Mouse (Mus musculus): ENCODE data around the gene Gm40193. TPM values are rescaled to one million over a fixed set of nuclear protein-coding genes. Genes with fewer than 3 reads are reported as not detected.
"Not testable (repeated sequence)": the region's sequence is repeated elsewhere in the genome, so short reads cannot be mapped to it uniquely, and the experiment has no call there.

Gene Gm40193
- polyA plus RNA-seq, 1 experiment from 2014 or later = not detected

- not testable (repeated sequence) for H3K4me1 ChIP-seq (replicated peaks); H3K27me3 ChIP-seq (ENCODE audit: insufficient read depth, poor library complexity, severe bottlenecking); DNase-seq (ENCODE audit: low spot score); H3K4me3 ChIP-seq; H3K27ac ChIP-seq; H3K9me3 ChIP-seq
- peaks cover 37% of the 10 kb centered on the region for H3K36me3 ChIP-seq
- 82% methylated on average over 2 of the region's 2 CpGs for WGBS
These were observed 1.7 kb downstream of the Gm40193 start for GRCm38 (mm10) chr11:70531065-70531464.

GRCm38 (mm10) chr11:70528610-70529009 lies 4.1 kb downstream of the Gm40193 start:
- Histone ChIP-seq H3K4me1 (replicated peaks) (peaks cover 13% of the 10 kb centered on the region), H3K27ac (no peak overlapping the region), H3K27me3 (ENCODE audit: insufficient read depth, poor library complexity, severe bottlenecking) (no peaks in the 10 kb centered on the region), H3K9me3 (no peaks in the 10 kb centered on the region), H3K4me3 (no peak overlapping the region), H3K36me3 (peaks cover 37% of the 10 kb centered on the region)
- DNase-seq (ENCODE audit: low spot score) = no peak
- 90% methylated on average over 7 of the region's 7 CpGs for WGBS

- Histone ChIP-seq H3K4me3 (peak overlapping the region; percentile 71), H3K27me3 (ENCODE audit: insufficient read depth, poor library complexity, severe bottlenecking) (no peaks in the 10 kb centered on the region), H3K4me1 (replicated peaks) (peaks cover 13% of the 10 kb centered on the region), H3K9me3 (no peaks in the 10 kb centered on the region), H3K27ac (0 out of 2 replicates have a peak overlapping the region, but pooled peaks have one; percentile 92), H3K36me3 (peaks cover 37% of the 10 kb centered on the region)
- DNase-seq (ENCODE audit: low spot score) = no peak
- WGBS = 90% methylated on average over 12 of the region's 12 CpGs
These were observed 6.5 kb downstream of the Gm40193 start for GRCm38 (mm10) chr11:70526211-70526610.

- DNase-seq (ENCODE audit: low spot score) = no peak
These were observed 7.0 kb downstream of the Gm40193 start for GRCm38 (mm10) chr11:70525726-70526125.

GRCm38 (mm10) chr11:70525184-70525678 lies 7.5 kb downstream of the Gm40193 start, which contains the start of gene Psmb6:
Psmb6 (plus strand) TSS chr11:70525367.
- under 1% methylated on average over 26 of the region's 26 CpGs for WGBS
- H3K36me3 ChIP-seq = peaks cover 37% of the 10 kb centered on the region
- peak within 1 kb of the TSS; percentile 92 for H3K27ac ChIP-seq
- peaks cover 15% of the 10 kb centered on the region for H3K4me1 ChIP-seq (replicated peaks)
- peak within 1 kb of the TSS; percentile 71 for H3K4me3 ChIP-seq
- peak; percentile 92 for DNase-seq (ENCODE audit: low spot score)
- no peaks in the 10 kb centered on the region for H3K9me3 ChIP-seq
- peaks cover 7% of the 10 kb centered on the region; the same call in 1 of the 2 replicates for H3K27me3 ChIP-seq (ENCODE audit: insufficient read depth, poor library complexity, severe bottlenecking)

More at GRCm38 (mm10) chr11:70525726-70526125, 7.0 kb downstream of the Gm40193 start:
- peaks cover 13% of the 10 kb centered on the region for H3K4me1 ChIP-seq (replicated peaks)
- H3K9me3 ChIP-seq = no peaks in the 10 kb centered on the region
- peak overlapping the region; percentile 71 for H3K4me3 ChIP-seq
- H3K27me3 ChIP-seq (ENCODE audit: insufficient read depth, poor library complexity, severe bottlenecking) = peaks cover 2% of the 10 kb centered on the region; the same call in 1 of the 2 replicates
- WGBS = 2% methylated on average over 12 of the region's 12 CpGs
- peaks cover 37% of the 10 kb centered on the region for H3K36me3 ChIP-seq
- H3K27ac ChIP-seq = peak overlapping the region; percentile 92

GRCm38 (mm10) chr11:70524782-70525181 lies 8.0 kb downstream of the Gm40193 start:
- Histone ChIP-seq H3K27ac (peak overlapping the region; percentile 37; the same call in 1 of the 2 replicates), H3K4me3 (peak overlapping the region; percentile 71), H3K4me1 (replicated peaks) (peaks cover 20% of the 10 kb centered on the region), H3K9me3 (no peaks in the 10 kb centered on the region), H3K27me3 (ENCODE audit: insufficient read depth, poor library complexity, severe bottlenecking) (peaks cover 10% of the 10 kb centered on the region; the same call in 1 of the 2 replicates), H3K36me3 (peaks cover 37% of the 10 kb centered on the region)
- no peak for DNase-seq (ENCODE audit: low spot score)
- WGBS = 9% methylated on average over 8 of the region's 8 CpGs

GRCm38 (mm10) chr11:70523306-70523989 lies 9.3 kb downstream of the Gm40193 start:
- WGBS = 89% methylated on average over 8 of the region's 8 CpGs
- DNase-seq (ENCODE audit: low spot score) = peak; percentile 32

GRCm38 (mm10) chr11:70520178-70520769 lies 12.5 kb downstream of the Gm40193 start:
- Histone ChIP-seq H3K4me3 (peak overlapping the region; percentile 49), H3K36me3 (no peaks in the 10 kb centered on the region), H3K4me1 (replicated peaks) (peaks cover 13% of the 10 kb centered on the region), H3K9me3 (no peaks in the 10 kb centered on the region), H3K27ac (peak overlapping the region; percentile 86), H3K27me3 (ENCODE audit: insufficient read depth, poor library complexity, severe bottlenecking) (peaks cover 21% of the 10 kb centered on the region)
- 12% methylated on average over 41 of the region's 41 CpGs for WGBS
- DNase-seq (ENCODE audit: low spot score) = peak; percentile 66

More at GRCm38 (mm10) chr11:70523306-70523989, 9.3 kb downstream of the Gm40193 start:
- not testable (repeated sequence) for H3K27ac ChIP-seq, H3K9me3 ChIP-seq, H3K4me3 ChIP-seq
- peaks cover 24% of the 10 kb centered on the region for H3K36me3 ChIP-seq
- peaks cover 23% of the 10 kb centered on the region for H3K4me1 ChIP-seq (replicated peaks)
- H3K27me3 ChIP-seq (ENCODE audit: insufficient read depth, poor library complexity, severe bottlenecking) = peaks cover 21% of the 10 kb centered on the region

GRCm38 (mm10) chr11:70518923-70519322 lies 13.8 kb downstream of the Gm40193 start, which contains the start of gene Gltpd2:
Gltpd2 (plus strand) TSS chr11:70519196.
- H3K4me1 ChIP-seq (replicated peaks) = peaks cover 11% of the 10 kb centered on the region
- no peak for DNase-seq (ENCODE audit: low spot score)
- H3K4me3 ChIP-seq = peak within 1 kb of the TSS; percentile 49
- no peaks in the 10 kb centered on the region for H3K36me3 ChIP-seq
- H3K27me3 ChIP-seq (ENCODE audit: insufficient read depth, poor library complexity, severe bottlenecking) = peaks cover 24% of the 10 kb centered on the region
- 82% methylated on average over 10 of the region's 10 CpGs for WGBS
- H3K9me3 ChIP-seq = no peaks in the 10 kb centered on the region
- peak within 1 kb of the TSS; percentile 86 for H3K27ac ChIP-seq

GRCm38 (mm10) chr11:70518436-70518835 lies 14.3 kb downstream of the Gm40193 start:
- Histone ChIP-seq H3K9me3 (no peaks in the 10 kb centered on the region), H3K27me3 (ENCODE audit: insufficient read depth, poor library complexity, severe bottlenecking) (peaks cover 24% of the 10 kb centered on the region), H3K36me3 (no peaks in the 10 kb centered on the region), H3K4me3 (no peak overlapping the region), H3K4me1 (replicated peaks) (peaks cover 16% of the 10 kb centered on the region), H3K27ac (no peak overlapping the region)
- WGBS = 74% methylated on average over 1 of the region's 1 CpGs
- no peak for DNase-seq (ENCODE audit: low spot score)

- WGBS = 27% methylated on average over 2 of the region's 2 CpGs
- DNase-seq (ENCODE audit: low spot score) = no peak
- H3K9me3 ChIP-seq = no peaks in the 10 kb centered on the region
- peaks cover 24% of the 10 kb centered on the region for H3K27me3 ChIP-seq (ENCODE audit: insufficient read depth, poor library complexity, severe bottlenecking)
- H3K4me3 ChIP-seq = no peak overlapping the region
- no peaks in the 10 kb centered on the region for H3K36me3 ChIP-seq
- peaks cover 22% of the 10 kb centered on the region for H3K4me1 ChIP-seq (replicated peaks)
- no peak overlapping the region for H3K27ac ChIP-seq
These were observed 16.4 kb downstream of the Gm40193 start for GRCm38 (mm10) chr11:70516352-70516751.

GRCm38 (mm10) chr11:70514288-70514687 lies 18.5 kb downstream of the Gm40193 start, which contains the start of gene Vmo1:
Vmo1 (minus strand) TSS chr11:70514616.
- Histone ChIP-seq H3K27me3 (ENCODE audit: insufficient read depth, poor library complexity, severe bottlenecking) (peaks cover 20% of the 10 kb centered on the region), H3K9me3 (no peaks in the 10 kb centered on the region), H3K27ac (peak within 1 kb of the TSS; percentile 12; the same call in 1 of the 2 replicates), H3K36me3 (no peaks in the 10 kb centered on the region), H3K4me3 (no peak within 1 kb of the TSS), H3K4me1 (replicated peaks) (peaks cover 26% of the 10 kb centered on the region)
- WGBS = 90% methylated on average over 7 of the region's 7 CpGs
- no peak for DNase-seq (ENCODE audit: low spot score)

- H3K9me3 ChIP-seq = no peaks in the 10 kb centered on the region
- H3K4me3 ChIP-seq = no peak overlapping the region
- peak overlapping the region; percentile 12; the same call in 1 of the 2 replicates for H3K27ac ChIP-seq
- H3K27me3 ChIP-seq (ENCODE audit: insufficient read depth, poor library complexity, severe bottlenecking) = peaks cover 22% of the 10 kb centered on the region; the same call in 1 of the 2 replicates
- 51% methylated on average over 11 of the region's 11 CpGs for WGBS
- H3K36me3 ChIP-seq = no peaks in the 10 kb centered on the region
- peaks cover 26% of the 10 kb centered on the region for H3K4me1 ChIP-seq (replicated peaks)
- DNase-seq (ENCODE audit: low spot score) = no peak
These were observed 19.2 kb downstream of the Gm40193 start for GRCm38 (mm10) chr11:70513520-70513919.
